Comparison of ENCODE assay signal across 36 mouse cellular contexts in the genomic region with DNA sequence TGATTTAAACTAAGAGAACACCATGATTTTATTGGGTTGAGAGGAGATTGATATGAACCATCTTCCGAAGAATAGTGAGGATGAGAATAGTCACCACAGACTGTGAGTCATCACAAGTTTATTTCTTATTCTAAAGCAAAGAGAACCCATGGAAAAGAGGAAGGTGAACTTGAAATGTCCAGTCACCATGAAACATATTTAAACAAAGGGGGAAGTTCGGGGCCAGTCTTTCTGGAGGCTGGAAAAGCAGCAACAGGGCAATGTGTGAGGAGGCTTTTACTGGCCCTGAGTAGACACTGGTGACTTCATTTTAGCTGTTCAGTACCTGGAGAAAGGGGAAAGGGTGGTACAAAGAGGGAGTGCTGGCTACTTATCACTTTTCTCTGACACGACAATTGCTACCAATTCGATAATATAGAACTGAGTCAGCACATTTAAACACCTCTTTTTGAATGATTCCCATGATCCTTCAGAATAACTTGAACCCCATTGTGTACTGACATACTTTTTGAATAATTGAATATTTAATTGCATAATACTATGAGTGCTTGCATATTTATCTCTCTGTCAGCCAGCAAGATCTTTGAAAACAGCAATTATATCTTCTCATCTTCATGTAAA. TPM values are rescaled to one million over a fixed set of nuclear protein-coding genes. Genes with fewer than 3 reads are reported as not detected.
DNase-seq lines count a peak whose midpoint lies in the region; ATAC-seq and TF ChIP-seq lines count a peak whose summit lies in the region.
"Had no signal": no experiment of that assay in that cellular context is flagged by ENCODE, and none has a peak within 500 bp of the region (broad histone marks: within the 10 kb centered on the region; RNA-seq: fewer than 3 reads in every experiment).

No protein-coding gene starts in this region.

- no peak for TF ChIP-seq CTCF in liver, postnatal 0 days (IDR thresholded peaks at IDR 0.05; ENCODE audit: low read depth)

- in situ Hi-C loops in ES-E14 (cut with MboI; ENCODE audit: low sequenced_read_pairs in 2 of 2, unreplicated experiment in 2 of 2), result no loop called here

- no peak for DNase-seq in liver, postnatal 0 days
- no peak for DNase-seq in liver, embryonic 11.5 days (ENCODE audit: low spot score)
- no peak for DNase-seq in ES-E14 (ENCODE audit: low read depth, low spot score)
- DNase-seq in midbrain, embryonic 10.5 days (ENCODE audit: low spot score), result no peak
- DNase-seq in gastrocnemius, adult 18-20 months (ENCODE audit: low spot score), result no peak
- DNase-seq: adrenal gland, postnatal 36 days; cerebellum, adult 11 months; cerebellum, adult 9-10 months; gastrocnemius, adult 2 months; heart, postnatal 4 days; kidney, adult 9 months; kidney, postnatal 14 days; layer of hippocampus, adult 9-11 months; lung, embryonic 14.5 days had no signal

- TF ChIP-seq EP300 in liver, postnatal 0 days (IDR thresholded peaks at IDR 0.05; ENCODE audit: low read depth), result no peak

- WGBS in liver, postnatal 0 days (ENCODE audit: insufficient replicate concordance), result 57% methylated on average over 4 of the region's 4 CpGs
- WGBS in liver, embryonic 11.5 days, result 72% methylated on average over 4 of the region's 4 CpGs
- WGBS in midbrain, embryonic 10.5 days, result 92% methylated on average over 4 of the region's 4 CpGs

- no peaks in the 10 kb centered on the region for H3K36me3 ChIP-seq in liver, postnatal 0 days (replicated peaks; ENCODE audit: insufficient read depth, low read length)
- no peaks in the 10 kb centered on the region for H3K36me3 ChIP-seq in liver, embryonic 11.5 days (ENCODE audit: control insufficient read depth, insufficient read depth, low read length)
- H3K36me3 ChIP-seq in ES-E14 (ENCODE audit: control insufficient read depth, insufficient read depth, low read length, poor library complexity, severe bottlenecking), result no peaks in the 10 kb centered on the region
- H3K36me3 ChIP-seq in midbrain, embryonic 10.5 days, result no peaks in the 10 kb centered on the region
- H3K36me3 ChIP-seq: embryonic facial prominence, embryonic 13.5 days; forebrain, embryonic 10.5 days; forebrain, embryonic 15.5 days; heart, embryonic 10.5 days; heart, embryonic 15.5 days; limb, embryonic 13.5 days; midbrain, embryonic 15.5 days; neural tube, embryonic 12.5 days had no signal

- no peaks in the 10 kb centered on the region for H3K4me1 ChIP-seq in liver, postnatal 0 days (ENCODE audit: insufficient read depth)
- no peaks in the 10 kb centered on the region for H3K4me1 ChIP-seq in liver, embryonic 11.5 days (replicated peaks; ENCODE audit: control insufficient read depth, insufficient read depth, low read length)
- no peaks in the 10 kb centered on the region for H3K4me1 ChIP-seq in ES-E14 (ENCODE audit: control insufficient read depth in 2 of 2, insufficient read depth in 2 of 2, low read length in 2 of 2, poor library complexity in 1 of 2)
- no peaks in the 10 kb centered on the region for H3K4me1 ChIP-seq in midbrain, embryonic 10.5 days
- H3K4me1 ChIP-seq: embryonic facial prominence, embryonic 13.5 days; forebrain, embryonic 15.5 days; heart, embryonic 10.5 days; limb, embryonic 13.5 days; midbrain, embryonic 15.5 days; neural tube, embryonic 12.5 days had no signal

- peak; percentile 27; the same call in 1 of the 2 replicates for ATAC-seq in liver, postnatal 0 days
- ATAC-seq in liver, embryonic 11.5 days (replicated peaks; ENCODE audit: low FRiP score), result no peak
- ATAC-seq in hematopoietic stem cell, adult 5-6 weeks (replicated peaks in 1 of 2; ENCODE audit: insufficient read depth in 1 of 2, low FRiP score in 2 of 2, low TSS enrichment in 1 of 2, low read depth in 1 of 2, poor library complexity in 2 of 2, severe bottlenecking in 2 of 2), result peak; percentile 65 to 75
- peak; percentile 88 for ATAC-seq in monocyte, adult 5-6 weeks (replicated peaks; ENCODE audit: insufficient number of reproducible peaks, low FRiP score, low TSS enrichment, poor library complexity, severe bottlenecking)
- no peak for ATAC-seq in activated CD4-positive, CD25-positive, alpha-beta regulatory T cell, adult 4 months
- ATAC-seq: forebrain, embryonic 15.5 days; intestine, postnatal 0 days; midbrain, embryonic 15.5 days had no signal

- H3K9me3 ChIP-seq in liver, postnatal 0 days (ENCODE audit: low read length), result no peaks in the 10 kb centered on the region
- H3K9me3 ChIP-seq in liver, embryonic 11.5 days (ENCODE audit: control insufficient read depth, low read length), result no peaks in the 10 kb centered on the region
- H3K9me3 ChIP-seq in ES-E14 (ENCODE audit: control insufficient read depth, insufficient read depth, low read depth, low read length), result no peaks in the 10 kb centered on the region
- H3K9me3 ChIP-seq in midbrain, embryonic 10.5 days (replicated peaks), result no peaks in the 10 kb centered on the region
- H3K9me3 ChIP-seq: embryonic facial prominence, embryonic 13.5 days; forebrain, embryonic 10.5 days; forebrain, embryonic 15.5 days; heart, embryonic 10.5 days; heart, embryonic 15.5 days; limb, embryonic 13.5 days; midbrain, embryonic 15.5 days; neural tube, embryonic 12.5 days had no signal

- H3K4me3 ChIP-seq in liver, postnatal 0 days (ENCODE audit: low read depth, low read length), result no peak overlapping the region
- no peak overlapping the region for H3K4me3 ChIP-seq in liver, embryonic 11.5 days (ENCODE audit: low read depth, low read length)
- H3K4me3 ChIP-seq in ES-E14 (ENCODE audit: insufficient read depth in 1 of 2, low read depth in 1 of 2, low read length in 2 of 2, poor library complexity in 1 of 2, severe bottlenecking in 1 of 2), result no peak overlapping the region
- H3K4me3 ChIP-seq in midbrain, embryonic 10.5 days, result no peak overlapping the region
- H3K4me3 ChIP-seq: embryonic facial prominence, embryonic 13.5 days; forebrain, embryonic 10.5 days; forebrain, embryonic 15.5 days; gastrocnemius, adult 2 months; heart, embryonic 10.5 days; heart, embryonic 15.5 days; limb, embryonic 13.5 days; midbrain, embryonic 15.5 days; myocyte; neural tube, embryonic 12.5 days had no signal

- no peak overlapping the region for H3K9ac ChIP-seq in liver, postnatal 0 days (replicated peaks)
- no peak overlapping the region for H3K9ac ChIP-seq in liver, embryonic 11.5 days (ENCODE audit: low read depth, low read length)
- H3K9ac ChIP-seq in ES-E14 (ENCODE audit: insufficient read depth, low read depth, low read length, poor library complexity, severe bottlenecking), result no peak overlapping the region
- H3K9ac ChIP-seq: embryonic facial prominence, embryonic 13.5 days; forebrain, embryonic 15.5 days; heart, embryonic 15.5 days; hindbrain, embryonic 14.5 days; limb, embryonic 13.5 days; liver, embryonic 14.5 days; lung, embryonic 14.5 days; midbrain, embryonic 15.5 days; neural tube, embryonic 12.5 days had no signal

- no peak overlapping the region for H3K4me2 ChIP-seq in liver, postnatal 0 days (ENCODE audit: low read depth, low read length)
- H3K4me2 ChIP-seq in liver, embryonic 11.5 days, result no peak overlapping the region
- H3K4me2 ChIP-seq: embryonic facial prominence, embryonic 13.5 days; forebrain, embryonic 15.5 days; heart, embryonic 15.5 days; hindbrain, embryonic 14.5 days; limb, embryonic 13.5 days; lung, embryonic 14.5 days; midbrain, embryonic 15.5 days; neural tube, embryonic 12.5 days had no signal

- H3K27me3 ChIP-seq in liver, postnatal 0 days (ENCODE audit: insufficient read depth, low read length), result no peaks in the 10 kb centered on the region
- no peaks in the 10 kb centered on the region for H3K27me3 ChIP-seq in liver, embryonic 11.5 days (replicated peaks; ENCODE audit: control insufficient read depth, insufficient read depth, low read length)
- H3K27me3 ChIP-seq in midbrain, embryonic 10.5 days (ENCODE audit: low read depth, poor library complexity, severe bottlenecking), result no peaks in the 10 kb centered on the region
- H3K27me3 ChIP-seq: embryonic facial prominence, embryonic 13.5 days; forebrain, embryonic 15.5 days; heart, embryonic 15.5 days; limb, embryonic 13.5 days; midbrain, embryonic 15.5 days; neural tube, embryonic 12.5 days had no signal

- H3K27ac ChIP-seq in liver, postnatal 0 days (ENCODE audit: low read depth), result no peak overlapping the region
- H3K27ac ChIP-seq in liver, embryonic 11.5 days (ENCODE audit: low read depth, low read length), result no peak overlapping the region
- H3K27ac ChIP-seq in ES-E14 (ENCODE audit: insufficient read depth, low read depth, low read length, poor library complexity, severe bottlenecking), result no peak overlapping the region
- no peak overlapping the region for H3K27ac ChIP-seq in midbrain, embryonic 10.5 days (replicated peaks)
- H3K27ac ChIP-seq: embryonic facial prominence, embryonic 13.5 days; forebrain, embryonic 10.5 days; forebrain, embryonic 15.5 days; gastrocnemius, adult 2 months; heart, embryonic 10.5 days; heart, embryonic 15.5 days; hindbrain, embryonic 14.5 days; limb, embryonic 13.5 days; liver, embryonic 14.5 days; midbrain, embryonic 15.5 days; neural tube, embryonic 12.5 days had no signal

TF ChIP-seq in ES-E14, 5 proteins besides CTCF, POLR2A, EP300 and RAD21:
- TF ChIP-seq MAFK (IDR thresholded peaks at IDR 0.05; ENCODE audit: insufficient read depth, low read depth, low read length) (peak; percentile 57; the same call in 1 of the 2 replicates), CHD2 (IDR thresholded peaks at IDR 0.05; ENCODE audit: low read depth, low read length) (no peak), HCFC1 (IDR thresholded peaks at IDR 0.05; ENCODE audit: borderline replicate concordance, insufficient read depth, low read length) (no peak)

RNA-seq across cellular contexts. Expression of gene Gnat3, which starts 52.0 kb away (rescaled TPM):
- not detected in 2 replicates for polyA plus RNA-seq in liver, postnatal 0 days (2015; fragmentation: Nextera tagmentation; extraction: Ambion mirVana)
- polyA plus RNA-seq in liver, embryonic 11.5 days (2014; fragmentation: Nextera tagmentation; extraction: Ambion mirVana), result not detected in 2 replicates
- not detected in 2 replicates for total RNA-seq in ES-E14 (2012; rRNA removed)
- not detected in 2 replicates for total RNA-seq in hematopoietic stem cell, adult 5-6 weeks (2017)
- total RNA-seq in monocyte, adult 5-6 weeks (2017), result not detected in 3 replicates
- 0.49 and 0.63 TPM in 2 replicates for polyA plus RNA-seq in midbrain, embryonic 10.5 days (2016; fragmentation: Nextera tagmentation; extraction: Ambion mirVana)
- polyA plus RNA-seq in activated CD4-positive, CD25-positive, alpha-beta regulatory T cell, adult 4 months (2017; shearing (Covaris generic)), result not detected
- not detected for total RNA-seq in gastrocnemius, adult 18-20 months (2021)
- total RNA-seq: adrenal gland, adult 18-20 months; heart, postnatal 4 days; left cerebral cortex, adult 18-20 months; left cerebral cortex, postnatal 36 days; MEL had no signal
- polyA plus RNA-seq: C2C12; embryonic facial prominence, embryonic 13.5 days; forebrain, embryonic 10.5 days; forebrain, embryonic 15.5 days; frontal cortex, adult 2 months; heart, embryonic 10.5 days; heart, embryonic 15.5 days; hindbrain, embryonic 14.5 days; intestine, postnatal 0 days; limb, embryonic 13.5 days; liver, embryonic 14.5 days; lung, embryonic 14.5 days; midbrain, embryonic 15.5 days; myocyte; testis, adult 2 months had no signal

Comparison
In these comparisons a context has a peak if more than half of its experiments do, and no peak if none do; other contexts are left out.
1. ATAC-seq: peak in liver, postnatal 0 days (single experiment), hematopoietic stem cell, adult 5-6 weeks (2 of 2) and monocyte, adult 5-6 weeks (single experiment); none in liver, embryonic 11.5 days (single experiment) and activated CD4-positive, CD25-positive, alpha-beta regulatory T cell, adult 4 months (single experiment).